Mouse (Mus musculus): ENCODE measurements around the gene Rtn4.
"Not testable (repeated sequence)": the region's sequence is repeated elsewhere in the genome, so short reads cannot be mapped to it uniquely, and the experiment has no call there.

The Rtn4 gene

GRCm38 (mm10) chr11:29714789-29715188 is 22.0 kb downstream of the Rtn4 start:
- DNase-seq, result peak; percentile 10 to 12

- no peak for DNase-seq
Measured at GRCm38 (mm10) chr11:29715499-29715898, 22.8 kb downstream of the Rtn4 start.

- no peak for DNase-seq
Measured at GRCm38 (mm10) chr11:29718541-29718940, 25.8 kb downstream of the Rtn4 start.

GRCm38 (mm10) chr11:29719597-29719996 is 26.9 kb downstream of the Rtn4 start:
- DNase-seq, result no peak

- DNase-seq, result no peak
Measured at GRCm38 (mm10) chr11:29724213-29724612, 31.5 kb downstream of the Rtn4 start.

GRCm38 (mm10) chr11:29725167-29725566 is 32.4 kb downstream of the Rtn4 start:
- no peak for DNase-seq

GRCm38 (mm10) chr11:29725610-29726009 is 32.9 kb downstream of the Rtn4 start:
- DNase-seq, result no peak

- no peak for DNase-seq
Measured at GRCm38 (mm10) chr11:29727901-29728300, 35.2 kb downstream of the Rtn4 start.

GRCm38 (mm10) chr11:29739752-29740151 is 47.0 kb downstream of the Rtn4 start:
- DNase-seq, result no peak

- DNase-seq, result no peak
Measured at GRCm38 (mm10) chr11:29744760-29745430, 52.1 kb downstream of the Rtn4 start.

- no peak for DNase-seq
Measured at GRCm38 (mm10) chr11:29745513-29745912, 52.8 kb downstream of the Rtn4 start.

- DNase-seq, result no peak
Measured at GRCm38 (mm10) chr11:29746203-29746602, 53.5 kb downstream of the Rtn4 start.

- no peak for DNase-seq
Measured at GRCm38 (mm10) chr11:29747365-29747764, 54.6 kb downstream of the Rtn4 start.

- DNase-seq, result no peak
Measured at GRCm38 (mm10) chr11:29747881-29748280, 55.1 kb downstream of the Rtn4 start.

GRCm38 (mm10) chr11:29748750-29749467 is 56.2 kb downstream of the Rtn4 start:
- no peak for DNase-seq

GRCm38 (mm10) chr11:29749468-29749829 is 56.7 kb downstream of the Rtn4 start:
- DNase-seq, result no peak

GRCm38 (mm10) chr11:29751013-29751412 is 58.3 kb downstream of the Rtn4 start:
- DNase-seq, result no peak

GRCm38 (mm10) chr11:29751648-29752611 is 59.2 kb downstream of the Rtn4 start:
- DNase-seq, result no peak

- not testable (repeated sequence) for DNase-seq
Measured at GRCm38 (mm10) chr11:29756007-29756406, 63.3 kb downstream of the Rtn4 start.

GRCm38 (mm10) chr11:29758617-29759016 is 65.9 kb downstream of the Rtn4 start:
- no peak for DNase-seq

- DNase-seq, result no peak
Measured at GRCm38 (mm10) chr11:29761387-29761786, 68.6 kb downstream of the Rtn4 start.

GRCm38 (mm10) chr11:29762768-29763167 is 70.0 kb downstream of the Rtn4 start:
- DNase-seq, result no peak

GRCm38 (mm10) chr11:29765063-29765462 is 72.3 kb downstream of the Rtn4 start:
- DNase-seq, result no peak
